Mouse (Mus musculus) small intestine, adult 2 months (tissue): ENCODE data around the gene Lonp1. TPM values are rescaled to one million over a fixed set of nuclear protein-coding genes. Genes with fewer than 3 reads are reported as not detected.
A peak's percentile ranks its signal among the peaks of the same experiment; 100 is the strongest.

Source experiments
- H3K27ac ChIP-seq: fragments of 200-500 bp; 2 replicates; pipeline ENCODE4 v1.5.1; 2012; ENCODE audit warnings: low read depth, low read length, control low read depth, inconsistent platforms; ENCODE audit not compliant: insufficient read depth
- H3K27me3 ChIP-seq: fragments of 200-500 bp; 2 replicates; pipeline ENCODE4 v1.6.1; 2012; ENCODE audit warnings: mild to moderate bottlenecking, moderate library complexity, low read length, inconsistent platforms; ENCODE audit not compliant: control insufficient read depth, insufficient read depth
- H3K36me3 ChIP-seq: fragments of 200-500 bp; 2 replicates; pipeline ENCODE4 v1.6.1; 2012; ENCODE audit warnings: mild to moderate bottlenecking, low read length, control low read depth, inconsistent platforms; ENCODE audit not compliant: control insufficient read depth, insufficient read depth
- H3K4me1 ChIP-seq: fragments of 200-500 bp; 2 replicates; pipeline ENCODE4 v1.6.1; 2012; ENCODE audit warnings: low read length, inconsistent platforms, mixed read lengths; ENCODE audit not compliant: control insufficient read depth, insufficient read depth, insufficient read length
- H3K4me3 ChIP-seq: fragments of 200-500 bp; 2 replicates; pipeline ENCODE4 v1.5.1; 2012; ENCODE audit warnings: low read depth, mild to moderate bottlenecking, control low read depth, inconsistent platforms, low read length, moderate library complexity
- CTCF ChIP-seq: fragments of 200-500 bp; IDR thresholded peaks from 2 replicates; pipeline ENCODE4 v1.5.1; 2012; ENCODE audit warnings: low read depth, mild to moderate bottlenecking, control low read depth, inconsistent platforms, low read length, moderate library complexity, mixed read lengths; ENCODE audit not compliant: insufficient replicate concordance, insufficient read length; ENCODE audit errors: extremely low read depth
- POLR2A ChIP-seq: fragments of 200-500 bp; IDR thresholded peaks from 2 replicates; pipeline ENCODE4 v1.6.1; 2012; ENCODE audit warnings: low read depth, mild to moderate bottlenecking, control low read depth, inconsistent platforms, low read length, moderate library complexity
- WGBS: fragments of 180-500 bp; shearing (Covaris S2); methylation state at CpG from one replicate; pipeline ENCODE4 v1.1.7; 2018; 5-methylcytosine and 5-hydroxymethylcytosine counted together
- polyA plus RNA-seq: library from polyadenylated mRNA; depleted of rRNA; stranded (reverse); fragments of >200 nt; gene quantifications from 2 replicates; pipeline ENCODE4 v1.2.3, GENCODE M21; 2012

The Lonp1 gene
- polyA plus RNA-seq, 1 experiment: 55.7 TPM

GRCm38 (mm10) chr17:56604070-56604380 lies 22.7 kb downstream of the Lonp1 start:
- H3K36me3 ChIP-seq: peaks cover 76% of the 10 kb centered on the region
- no peak overlapping the region for H3K4me3 ChIP-seq
- no peaks in the 10 kb centered on the region for H3K27me3 ChIP-seq
- peaks cover 2% of the 10 kb centered on the region; the same call in 1 of the 2 replicates for H3K4me1 ChIP-seq
- TF ChIP-seq POLR2A (no peak), CTCF (no peak)
- WGBS: 89% methylated on average over 9 of the region's 9 CpGs
- H3K27ac ChIP-seq: no peak overlapping the region

GRCm38 (mm10) chr17:56603186-56604069 lies 23.3 kb downstream of the Lonp1 start:
- no peak overlapping the region for H3K27ac ChIP-seq
- H3K4me3 ChIP-seq: no peak overlapping the region
- TF ChIP-seq POLR2A (no peak), CTCF (no peak)
- peaks cover 76% of the 10 kb centered on the region for H3K36me3 ChIP-seq
- WGBS: 96% methylated on average over 28 of the region's 28 CpGs
- no peaks in the 10 kb centered on the region for H3K27me3 ChIP-seq
- no peaks in the 10 kb centered on the region for H3K4me1 ChIP-seq

GRCm38 (mm10) chr17:56593527-56594271 lies 33.0 kb downstream of the Lonp1 start:
- TF ChIP-seq POLR2A: no peak
- no peak for TF ChIP-seq CTCF
- H3K36me3 ChIP-seq: peaks cover 85% of the 10 kb centered on the region

GRCm38 (mm10) chr17:56592553-56592952 lies 34.1 kb downstream of the Lonp1 start:
- no peak for TF ChIP-seq POLR2A

More at GRCm38 (mm10) chr17:56593527-56594271, 33.0 kb downstream of the Lonp1 start:
- no peak overlapping the region for H3K4me3 ChIP-seq
- H3K4me1 ChIP-seq: no peaks in the 10 kb centered on the region
- 60% methylated on average over 8 of the region's 8 CpGs for WGBS
- H3K27me3 ChIP-seq: no peaks in the 10 kb centered on the region
- H3K27ac ChIP-seq: no peak overlapping the region

GRCm38 (mm10) chr17:56588921-56589320 lies 37.8 kb downstream of the Lonp1 start:
- 86% methylated on average over 4 of the region's 4 CpGs for WGBS

More at GRCm38 (mm10) chr17:56592553-56592952, 34.1 kb downstream of the Lonp1 start:
- Histone ChIP-seq H3K4me1 (no peaks in the 10 kb centered on the region), H3K27me3 (no peaks in the 10 kb centered on the region), H3K36me3 (peaks cover 86% of the 10 kb centered on the region), H3K27ac (no peak overlapping the region), H3K4me3 (no peak overlapping the region)

GRCm38 (mm10) chr17:56587773-56588172 lies 38.9 kb downstream of the Lonp1 start:
- peaks cover 51% of the 10 kb centered on the region for H3K36me3 ChIP-seq
- no peak for TF ChIP-seq CTCF
- TF ChIP-seq POLR2A: no peak
- no peak overlapping the region for H3K4me3 ChIP-seq
- H3K4me1 ChIP-seq: peaks cover 12% of the 10 kb centered on the region
- no peak overlapping the region for H3K27ac ChIP-seq
- WGBS: 76% methylated on average over 1 of the region's 1 CpGs
- no peaks in the 10 kb centered on the region for H3K27me3 ChIP-seq

More at GRCm38 (mm10) chr17:56588921-56589320, 37.8 kb downstream of the Lonp1 start:
- H3K27ac ChIP-seq: no peak overlapping the region
- H3K27me3 ChIP-seq: no peaks in the 10 kb centered on the region
- no peak overlapping the region for H3K4me3 ChIP-seq
- peaks cover 12% of the 10 kb centered on the region for H3K4me1 ChIP-seq
- no peak for TF ChIP-seq POLR2A
- TF ChIP-seq CTCF: no peak
- H3K36me3 ChIP-seq: peaks cover 58% of the 10 kb centered on the region

GRCm38 (mm10) chr17:56585171-56585821 lies 41.4 kb downstream of the Lonp1 start:
- TF ChIP-seq POLR2A: no peak
- no peak for TF ChIP-seq CTCF
- under 1% methylated on average over 61 of the region's 61 CpGs for WGBS
- Histone ChIP-seq H3K27ac (peak overlapping the region; percentile 80), H3K4me3 (peak overlapping the region; percentile 95), H3K36me3 (peaks cover 50% of the 10 kb centered on the region), H3K4me1 (peaks cover 19% of the 10 kb centered on the region), H3K27me3 (no peaks in the 10 kb centered on the region)
